Mouse (Mus musculus) forebrain, embryonic 12.5 days (tissue): ENCODE results near the gene Ubxn10. TPM values are rescaled to one million over a fixed set of nuclear protein-coding genes. Genes with fewer than 3 reads are reported as not detected.
A peak's percentile ranks its signal among the peaks of the same experiment; 100 is the strongest.

Source experiments
- ATAC-seq: fragments of 200-750 bp; cut with Nextera tagmentation; 2 replicates; pipeline ENCODE4 v1.8.0; 2017; ENCODE audit warnings: moderate TSS enrichment; ENCODE audit not compliant: low FRiP score
- H3K27ac ChIP-seq: fragments of 300-500 bp; sonication (generic); 2 replicates; pipeline ENCODE4 v1.5.1; 2016; ENCODE audit warnings: mild to moderate bottlenecking
- H3K27me3 ChIP-seq: fragments of 300-500 bp; sonication (generic); 2 replicates; pipeline ENCODE4 v1.6.1; 2016; ENCODE audit warnings: mild to moderate bottlenecking
- H3K36me3 ChIP-seq: fragments of 300-500 bp; sonication (generic); replicated peaks from 2 replicates; pipeline ENCODE4 v1.6.1; 2016; ENCODE audit warnings: mild to moderate bottlenecking
- H3K4me1 ChIP-seq: fragments of 300-500 bp; sonication (generic); 2 replicates; pipeline ENCODE4 v1.6.1; 2016
- H3K4me2 ChIP-seq: fragments of 300-500 bp; sonication (generic); 2 replicates; pipeline ENCODE4 v1.6.1; 2016; ENCODE audit warnings: mild to moderate bottlenecking, moderate library complexity
- H3K4me3 ChIP-seq: fragments of 300-500 bp; sonication (generic); replicated peaks from 2 replicates; pipeline ENCODE4 v1.5.1; 2016; ENCODE audit warnings: mild to moderate bottlenecking
- H3K9ac ChIP-seq: fragments of 300-500 bp; sonication (generic); 2 replicates; pipeline ENCODE4 v1.6.1; 2016; ENCODE audit warnings: mild to moderate bottlenecking
- H3K9me3 ChIP-seq: fragments of 300-500 bp; sonication (generic); 2 replicates; pipeline ENCODE4 v1.6.1; 2016
- WGBS: fragments of 180-500 bp; shearing (Covaris S2); methylation state at CpG from one replicate; pipeline ENCODE4 v1.1.7; 2016; 5-methylcytosine and 5-hydroxymethylcytosine counted together
- polyA plus RNA-seq: library from polyadenylated mRNA; unstranded; fragments of >200 nt; fragmentation: Nextera tagmentation; extraction: Ambion mirVana; gene quantifications from 2 replicates; pipeline ENCODE4 v1.2.1, GENCODE M21; 2016

The Ubxn10 gene
- polyA plus RNA-seq, 1 experiment from 2014 or later = 2.0 TPM

DNA sequence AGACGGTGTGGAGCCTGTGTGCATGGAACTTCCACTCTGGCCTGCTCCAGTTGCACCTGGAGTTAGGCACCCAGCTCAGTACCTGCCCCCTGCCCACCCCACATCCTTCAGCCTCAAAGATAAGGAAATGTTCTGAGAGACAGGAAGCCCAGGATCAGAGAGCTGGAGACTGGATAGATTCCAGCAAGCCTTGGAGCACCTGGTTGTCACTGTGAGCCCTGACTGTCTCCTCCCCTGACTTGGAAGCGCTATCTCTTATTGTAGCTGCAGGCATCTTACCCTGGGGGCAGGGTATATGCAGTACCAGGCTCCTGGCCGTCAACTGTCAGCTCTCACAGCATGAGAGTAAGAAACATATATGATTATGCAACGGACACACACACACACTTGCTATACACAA lies 18.5 kb upstream of the Ubxn10 start:
- Histone ChIP-seq H3K4me1 (no peaks in the 10 kb centered on the region; the same call in 1 of the 2 replicates), H3K9me3 (no peaks in the 10 kb centered on the region), H3K36me3 (no peaks in the 10 kb centered on the region), H3K4me2 (no peak overlapping the region), H3K4me3 (no peak overlapping the region), H3K27me3 (no peaks in the 10 kb centered on the region), H3K27ac (no peak overlapping the region), H3K9ac (no peak overlapping the region)
- WGBS = 76% methylated on average over 4 of the region's 4 CpGs
- no peak for ATAC-seq

DNA sequence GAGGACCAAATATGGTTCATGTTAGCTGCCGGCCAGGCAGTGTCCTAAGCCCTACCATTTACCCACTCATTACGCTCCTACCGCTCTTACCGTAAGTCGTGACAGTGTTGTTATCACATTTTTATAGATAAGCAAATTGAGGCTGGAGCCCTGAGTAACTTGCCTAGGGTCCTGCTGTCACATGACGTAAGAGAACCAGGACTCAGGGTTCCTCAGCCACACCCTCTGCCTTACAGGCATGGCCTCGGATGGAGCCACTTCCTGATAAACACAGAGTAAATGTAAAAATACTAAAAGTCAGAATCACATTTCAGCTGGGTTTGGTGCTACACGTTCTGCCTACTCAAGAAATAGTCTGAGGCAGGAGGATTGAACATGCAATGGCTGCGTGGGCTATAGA lies 17.5 kb upstream of the Ubxn10 start:
- 87% methylated on average over 9 of the region's 9 CpGs for WGBS
- Histone ChIP-seq H3K27ac (no peak overlapping the region), H3K4me3 (no peak overlapping the region), H3K4me2 (no peak overlapping the region), H3K9ac (no peak overlapping the region), H3K4me1 (no peaks in the 10 kb centered on the region; the same call in 1 of the 2 replicates), H3K27me3 (no peaks in the 10 kb centered on the region), H3K36me3 (no peaks in the 10 kb centered on the region), H3K9me3 (no peaks in the 10 kb centered on the region)
- ATAC-seq = no peak

DNA sequence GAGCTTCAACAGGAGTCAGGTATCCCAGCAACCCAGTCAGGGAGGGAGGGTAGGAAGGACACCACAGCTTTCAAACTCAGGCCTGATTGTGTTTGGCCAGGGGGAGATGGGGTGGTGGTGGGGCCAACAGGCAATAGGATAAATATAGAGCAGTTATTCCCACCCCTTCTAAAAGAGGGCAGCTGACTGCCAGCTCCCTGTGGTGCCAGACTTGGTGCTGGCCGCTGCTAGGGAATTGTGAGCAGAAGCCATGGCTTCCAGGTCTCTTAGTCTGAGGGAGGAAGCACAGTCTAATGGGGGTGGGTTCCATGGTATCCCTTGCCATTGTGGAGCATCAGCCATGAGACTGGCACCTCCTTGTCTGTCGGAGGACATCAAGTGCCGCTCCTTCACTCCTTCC lies 16.6 kb upstream of the Ubxn10 start:
- H3K36me3 ChIP-seq = no peaks in the 10 kb centered on the region
- H3K27me3 ChIP-seq = no peaks in the 10 kb centered on the region
- no peaks in the 10 kb centered on the region; the same call in 1 of the 2 replicates for H3K4me1 ChIP-seq
- H3K4me2 ChIP-seq = no peak overlapping the region
- ATAC-seq = no peak
- no peaks in the 10 kb centered on the region for H3K9me3 ChIP-seq
- no peak overlapping the region for H3K4me3 ChIP-seq
- no peak overlapping the region for H3K9ac ChIP-seq
- no peak overlapping the region for H3K27ac ChIP-seq
- 96% methylated on average over 3 of the region's 3 CpGs for WGBS

DNA sequence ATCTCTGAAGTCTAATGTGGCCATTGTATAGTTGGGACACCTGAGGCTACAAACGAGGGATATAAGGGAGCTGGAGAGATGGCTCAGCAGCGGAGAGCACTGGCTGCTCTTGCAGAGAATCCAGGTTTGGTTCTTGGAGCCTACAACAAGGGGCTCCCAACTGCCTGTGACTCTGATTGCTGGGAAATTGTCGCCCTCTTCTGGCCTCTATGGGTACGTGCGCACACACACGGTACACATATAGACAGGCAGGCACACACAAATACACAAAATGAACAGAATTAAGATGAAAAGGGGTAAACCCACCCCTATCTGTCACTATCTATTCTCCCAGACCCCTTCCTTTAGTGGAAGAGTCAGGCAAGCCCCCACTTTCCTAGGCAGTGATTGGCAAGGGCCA lies 15.6 kb upstream of the Ubxn10 start:
- H3K27ac ChIP-seq = no peak overlapping the region
- no peaks in the 10 kb centered on the region for H3K36me3 ChIP-seq
- WGBS = 86% methylated on average over 6 of the region's 6 CpGs
- no peaks in the 10 kb centered on the region for H3K9me3 ChIP-seq
- no peak overlapping the region for H3K9ac ChIP-seq
- no peak for ATAC-seq
- 0 out of 2 replicates have a peak, but pooled peaks cover 4% of the 10 kb centered on the region for H3K27me3 ChIP-seq
- no peak overlapping the region for H3K4me3 ChIP-seq
- H3K4me1 ChIP-seq = peaks cover 6% of the 10 kb centered on the region
- H3K4me2 ChIP-seq = no peak overlapping the region

DNA sequence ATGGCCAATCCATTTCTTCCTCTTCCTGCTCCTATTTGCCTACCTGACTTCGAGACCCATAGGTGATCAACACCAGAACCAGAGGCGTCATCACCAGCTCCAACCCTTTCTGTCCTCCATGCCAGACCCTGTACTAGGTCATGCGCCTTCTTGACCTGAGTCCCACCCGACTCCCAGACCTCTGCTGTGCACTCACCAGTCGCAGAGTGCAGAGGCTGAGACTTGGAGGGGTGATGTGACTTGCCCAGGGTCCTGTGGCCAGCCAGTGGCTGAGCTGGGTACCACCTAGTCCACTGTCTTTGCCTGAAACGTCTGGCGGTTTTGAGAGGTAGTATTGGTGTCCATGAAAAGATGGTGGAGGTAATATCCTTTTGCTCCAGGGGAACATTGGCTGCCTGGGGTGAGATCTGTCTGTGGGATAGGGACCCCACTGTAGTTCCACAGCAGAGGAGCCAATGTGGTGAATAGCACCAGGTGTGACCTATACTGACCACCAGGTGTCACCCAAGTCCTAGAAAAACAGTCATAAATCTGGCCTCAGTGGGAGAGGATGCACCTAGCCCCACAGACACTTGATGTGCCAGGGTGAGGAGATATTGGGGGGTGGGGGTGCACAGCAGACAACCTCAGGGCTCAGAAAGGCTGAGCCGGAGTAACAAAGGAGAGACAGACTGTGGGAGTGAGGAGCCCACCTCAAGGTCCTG lies 11.6 kb upstream of the Ubxn10 start:
- Histone ChIP-seq H3K4me2 (no peak overlapping the region), H3K36me3 (no peaks in the 10 kb centered on the region), H3K4me1 (peaks cover 6% of the 10 kb centered on the region), H3K9me3 (no peaks in the 10 kb centered on the region), H3K4me3 (no peak overlapping the region), H3K27ac (no peak overlapping the region), H3K27me3 (peaks cover 9% of the 10 kb centered on the region; the same call in 1 of the 2 replicates), H3K9ac (no peak overlapping the region)
- ATAC-seq = peak; percentile 27; the same call in 1 of the 2 replicates
- WGBS = 56% methylated on average over 8 of the region's 8 CpGs

DNA sequence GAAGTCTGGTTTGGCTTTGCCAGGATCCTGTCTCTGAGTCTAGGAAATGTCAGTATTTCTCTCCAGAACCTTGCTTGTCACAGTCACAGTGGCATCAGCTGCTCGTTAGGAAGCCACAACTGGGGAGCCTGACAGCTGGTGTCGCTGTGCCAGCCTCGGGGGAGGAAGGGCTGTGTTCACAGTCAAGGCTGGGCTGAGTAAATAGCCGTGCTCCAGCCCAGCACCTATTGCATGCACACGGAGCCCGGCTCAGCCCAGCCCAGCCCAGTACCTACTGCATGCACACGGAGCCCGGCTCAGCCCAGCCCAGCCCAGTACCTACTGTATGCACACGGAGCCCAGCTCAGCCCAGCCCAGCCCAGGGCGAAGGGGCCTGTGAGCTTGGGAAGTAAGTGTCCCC lies 10.9 kb upstream of the Ubxn10 start:
- no peak overlapping the region for H3K4me3 ChIP-seq
- no peak overlapping the region for H3K9ac ChIP-seq
- H3K36me3 ChIP-seq = no peaks in the 10 kb centered on the region
- peak; percentile 65; the same call in 1 of the 2 replicates for ATAC-seq
- H3K27me3 ChIP-seq = peaks cover 9% of the 10 kb centered on the region; the same call in 1 of the 2 replicates
- no peak overlapping the region for H3K4me2 ChIP-seq
- H3K4me1 ChIP-seq = peaks cover 11% of the 10 kb centered on the region
- H3K27ac ChIP-seq = no peak overlapping the region
- no peaks in the 10 kb centered on the region for H3K9me3 ChIP-seq
- 59% methylated on average over 10 of the region's 10 CpGs for WGBS

DNA sequence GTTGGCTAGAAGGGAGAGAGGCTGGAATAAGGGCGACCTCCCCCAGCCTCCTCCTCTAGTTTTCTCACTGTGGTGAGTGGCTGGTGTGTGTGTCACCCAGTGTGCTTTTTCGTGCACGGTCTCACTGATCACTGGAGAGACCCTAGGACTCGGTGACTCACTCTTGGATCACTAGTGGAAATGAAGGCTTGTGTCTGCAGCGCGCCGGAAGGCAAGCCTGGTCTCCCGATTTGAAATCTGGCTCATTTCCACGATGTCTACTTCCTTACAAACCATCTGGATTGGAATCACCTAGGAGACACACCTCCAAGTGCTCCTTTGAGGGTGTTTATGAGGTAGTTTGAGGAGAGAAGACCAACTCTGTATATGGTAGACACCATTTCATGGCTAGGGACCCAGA lies 9.9 kb upstream of the Ubxn10 start:
- ATAC-seq = no peak
- peaks cover 11% of the 10 kb centered on the region for H3K4me1 ChIP-seq
- H3K27ac ChIP-seq = no peak overlapping the region
- no peaks in the 10 kb centered on the region for H3K36me3 ChIP-seq
- H3K4me2 ChIP-seq = no peak overlapping the region
- H3K9me3 ChIP-seq = no peaks in the 10 kb centered on the region
- 88% methylated on average over 9 of the region's 9 CpGs for WGBS
- peaks cover 11% of the 10 kb centered on the region; the same call in 1 of the 2 replicates for H3K27me3 ChIP-seq
- no peak overlapping the region for H3K9ac ChIP-seq
- no peak overlapping the region for H3K4me3 ChIP-seq

DNA sequence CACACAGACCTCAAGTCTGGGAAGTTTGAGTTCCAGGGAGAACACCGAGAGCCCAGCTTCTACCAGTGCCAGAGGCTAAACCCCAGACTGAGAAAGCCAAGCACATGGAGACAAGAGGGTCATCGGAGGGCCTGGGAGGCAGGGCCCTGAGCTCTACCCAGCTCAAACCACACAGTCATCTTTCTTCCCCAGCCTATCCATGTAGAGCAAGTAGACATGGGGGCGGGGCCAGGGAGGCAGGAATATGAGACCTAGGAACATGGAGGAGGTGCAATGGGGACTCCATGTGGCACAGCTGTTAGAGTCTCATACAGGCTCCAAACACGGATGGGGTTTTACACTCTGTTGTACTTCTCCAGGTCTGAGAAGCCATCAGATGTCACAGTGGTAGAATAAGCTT lies 8.9 kb upstream of the Ubxn10 start:
- H3K9me3 ChIP-seq = no peaks in the 10 kb centered on the region
- H3K4me3 ChIP-seq = no peak overlapping the region
- no peak overlapping the region for H3K9ac ChIP-seq
- ATAC-seq = no peak
- WGBS = 76% methylated on average over 4 of the region's 4 CpGs
- peaks cover 14% of the 10 kb centered on the region; the same call in 1 of the 2 replicates for H3K27me3 ChIP-seq
- H3K36me3 ChIP-seq = no peaks in the 10 kb centered on the region
- H3K4me1 ChIP-seq = peaks cover 11% of the 10 kb centered on the region
- no peak overlapping the region for H3K4me2 ChIP-seq
- no peak overlapping the region for H3K27ac ChIP-seq

DNA sequence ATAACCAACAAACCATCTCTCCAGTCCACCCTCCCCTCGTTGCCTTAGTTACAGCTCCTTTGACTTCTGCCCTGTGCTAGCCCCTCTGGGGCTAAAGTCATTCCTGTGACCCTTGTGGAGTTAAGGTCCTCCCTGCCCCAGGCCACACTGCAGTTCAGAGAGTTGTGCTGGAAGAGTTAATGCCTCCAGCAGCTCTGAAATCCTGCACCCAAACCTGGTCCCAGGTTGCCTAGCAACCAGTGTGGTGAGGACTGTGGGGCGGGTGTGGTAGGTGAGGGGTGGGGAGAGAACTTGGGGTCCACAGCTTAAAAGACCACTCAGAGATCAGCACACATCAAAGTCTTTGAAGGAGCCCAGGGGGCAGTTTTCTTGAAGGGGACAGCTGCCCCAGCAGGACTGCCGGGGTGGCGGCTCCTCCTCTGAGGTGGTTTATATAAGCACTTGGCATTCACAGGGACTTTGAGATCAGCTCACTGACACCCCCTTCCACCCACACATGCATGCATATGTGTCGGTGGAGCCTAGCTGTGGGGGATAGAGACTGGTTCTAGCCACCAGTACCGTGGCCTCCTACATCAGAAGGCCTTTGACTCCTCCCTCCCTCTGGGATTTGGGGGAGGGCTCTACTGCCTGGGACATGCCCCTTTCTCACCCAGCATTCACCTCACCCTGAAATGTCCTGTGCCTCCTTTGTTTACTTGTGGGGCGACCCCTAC lies 2.3 kb upstream of the Ubxn10 start:
- H3K4me3 ChIP-seq = no peak overlapping the region
- no peak overlapping the region for H3K9ac ChIP-seq
- no peaks in the 10 kb centered on the region for H3K36me3 ChIP-seq
- no peaks in the 10 kb centered on the region for H3K9me3 ChIP-seq
- no peak overlapping the region for H3K27ac ChIP-seq
- H3K27me3 ChIP-seq = peaks cover 4% of the 10 kb centered on the region; the same call in 1 of the 2 replicates
- peaks cover 18% of the 10 kb centered on the region for H3K4me1 ChIP-seq
- 22% methylated on average over 7 of the region's 7 CpGs for WGBS
- no peak for ATAC-seq
- no peak overlapping the region for H3K4me2 ChIP-seq

DNA sequence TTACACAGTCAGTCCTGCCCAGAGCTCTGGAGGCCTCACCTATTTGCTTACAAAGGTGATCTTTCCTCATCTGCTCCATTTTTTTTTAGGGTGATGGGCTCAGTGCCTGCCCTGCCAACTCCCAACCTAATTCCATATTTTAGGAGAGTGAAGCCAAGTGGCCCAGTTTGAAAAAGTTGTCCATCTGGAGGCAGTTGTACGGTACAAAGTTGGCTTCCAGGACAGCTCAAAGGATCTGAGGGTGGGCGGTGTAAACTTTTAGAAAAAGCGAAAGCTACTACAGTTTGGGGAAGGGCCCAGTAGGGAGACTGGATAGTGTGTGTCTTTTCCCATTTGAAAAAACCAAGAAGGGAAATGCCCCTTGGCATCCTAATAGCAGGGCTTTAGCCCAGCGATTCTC lies 2.1 kb downstream of the Ubxn10 start:
- Histone ChIP-seq H3K27ac (no peak overlapping the region), H3K4me2 (no peak overlapping the region), H3K9ac (no peak overlapping the region), H3K27me3 (peaks cover 13% of the 10 kb centered on the region; the same call in 1 of the 2 replicates), H3K36me3 (no peaks in the 10 kb centered on the region), H3K4me3 (no peak overlapping the region), H3K4me1 (peaks cover 13% of the 10 kb centered on the region), H3K9me3 (no peaks in the 10 kb centered on the region)
- WGBS = 95% methylated on average over 4 of the region's 4 CpGs
- ATAC-seq = no peak

DNA sequence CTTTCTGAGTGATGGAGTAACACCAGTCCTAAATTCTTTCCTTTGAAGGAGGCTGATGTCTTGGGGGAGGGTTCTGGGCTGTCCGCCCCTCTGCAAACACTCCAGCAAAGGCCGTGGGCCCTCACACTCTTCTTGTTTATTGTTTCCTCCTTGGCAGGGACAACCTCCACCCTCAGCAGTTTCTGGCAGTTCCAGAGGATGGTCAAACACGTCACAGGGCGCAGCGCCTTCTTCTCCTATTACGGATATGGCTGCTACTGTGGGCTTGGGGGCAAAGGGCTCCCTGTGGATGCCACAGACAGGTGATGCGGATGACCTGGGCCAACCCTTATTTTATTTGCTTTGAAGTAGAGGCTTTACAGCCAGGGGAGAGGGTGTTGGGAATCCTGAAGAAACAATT lies 2.9 kb downstream of the Ubxn10 start:
- WGBS = 83% methylated on average over 7 of the region's 7 CpGs

DNA sequence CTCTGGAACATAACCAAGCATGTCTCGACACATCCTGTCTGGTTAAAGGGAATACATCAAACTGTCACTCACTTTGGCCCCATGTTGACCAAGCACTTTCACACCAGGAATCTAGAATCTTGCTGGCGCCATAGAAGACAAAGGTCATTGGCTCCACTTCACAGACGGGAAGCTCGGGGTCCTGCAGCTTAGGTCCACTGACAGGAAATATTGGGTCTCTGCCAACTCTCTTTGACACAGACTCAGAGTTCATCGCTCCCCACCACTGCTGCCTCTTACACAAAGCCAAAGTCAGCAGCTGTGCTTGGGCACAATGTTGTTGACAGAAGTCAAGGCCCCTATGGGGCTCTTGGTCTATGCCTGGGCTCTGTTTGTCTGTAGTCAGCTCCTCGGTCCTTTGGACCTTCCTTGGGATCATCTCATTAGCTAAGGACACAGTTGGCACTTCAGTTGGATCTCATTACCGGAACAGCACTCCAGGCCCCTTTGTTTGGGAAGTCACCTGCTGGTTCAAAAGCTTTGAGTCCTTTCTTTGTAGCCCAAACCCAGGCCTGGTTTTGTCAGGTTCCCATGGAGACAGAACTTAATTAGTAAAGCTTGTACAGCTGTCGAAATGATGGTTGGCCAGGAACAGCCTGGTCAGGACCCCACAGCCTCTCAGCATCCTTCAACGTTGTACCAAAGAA lies 7.8 kb downstream of the Ubxn10 start:
- no peaks in the 10 kb centered on the region for H3K9me3 ChIP-seq
- H3K4me2 ChIP-seq = no peak overlapping the region
- no peak overlapping the region for H3K4me3 ChIP-seq
- H3K9ac ChIP-seq = no peak overlapping the region
- H3K4me1 ChIP-seq = peaks cover 23% of the 10 kb centered on the region
- WGBS = 20% methylated on average over 9 of the region's 9 CpGs
- no peaks in the 10 kb centered on the region for H3K36me3 ChIP-seq
- no peak overlapping the region for H3K27ac ChIP-seq
- ATAC-seq = no peak
- H3K27me3 ChIP-seq = peaks cover 30% of the 10 kb centered on the region

More for the DNA sequence above, 2.9 kb downstream of the Ubxn10 start:
- no peak overlapping the region for H3K4me2 ChIP-seq
- peaks cover 13% of the 10 kb centered on the region for H3K4me1 ChIP-seq
- no peak overlapping the region for H3K4me3 ChIP-seq
- no peak overlapping the region for H3K9ac ChIP-seq
- ATAC-seq = no peak
- no peaks in the 10 kb centered on the region for H3K36me3 ChIP-seq
- no peaks in the 10 kb centered on the region for H3K9me3 ChIP-seq
- no peak overlapping the region for H3K27ac ChIP-seq
- H3K27me3 ChIP-seq = peaks cover 13% of the 10 kb centered on the region; the same call in 1 of the 2 replicates
